Mouse (Mus musculus): ENCODE measurements around the gene 1700029H14Rik. TPM values are rescaled to one million over a fixed set of nuclear protein-coding genes. Genes with fewer than 3 reads are reported as not detected.

1700029H14Rik gene
- polyA plus RNA-seq, 1 experiment from 2014 or later = not detected

GRCm38 (mm10) chr8:13516728-13517127, 45.5 kb downstream of the 1700029H14Rik start:
- no peaks in the 10 kb centered on the region for H3K27me3 ChIP-seq
- no peaks in the 10 kb centered on the region for H3K36me3 ChIP-seq
- H3K27ac ChIP-seq (replicated peaks) = no peak overlapping the region
- H3K4me1 ChIP-seq (replicated peaks) = no peaks in the 10 kb centered on the region
- H3K4me3 ChIP-seq = no peak overlapping the region
- H3K9me3 ChIP-seq = no peaks in the 10 kb centered on the region
- no peak for ATAC-seq (ENCODE audit: low FRiP score, low read depth)
- H3K4me2 ChIP-seq = no peak overlapping the region
- 84% methylated on average over 5 of the region's 5 CpGs for whole genome bisulfite sequencing
- H3K9ac ChIP-seq = no peak overlapping the region

- WGBS = 59% methylated on average over 7 of the region's 7 CpGs
- Histone ChIP-seq H3K4me3 (no peak overlapping the region), H3K27me3 (no peaks in the 10 kb centered on the region), H3K27ac (replicated peaks) (no peak overlapping the region), H3K4me2 (no peak overlapping the region), H3K9ac (no peak overlapping the region), H3K36me3 (no peaks in the 10 kb centered on the region), H3K9me3 (no peaks in the 10 kb centered on the region), H3K4me1 (replicated peaks) (no peaks in the 10 kb centered on the region)
- no peak for ATAC-seq (ENCODE audit: low FRiP score, low read depth)
Observed at GRCm38 (mm10) chr8:13516011-13516442, 46.2 kb downstream of the 1700029H14Rik start.

- Histone ChIP-seq H3K4me1 (replicated peaks) (no peaks in the 10 kb centered on the region), H3K27me3 (no peaks in the 10 kb centered on the region), H3K36me3 (no peaks in the 10 kb centered on the region), H3K9me3 (no peaks in the 10 kb centered on the region), H3K4me3 (no peak overlapping the region), H3K4me2 (no peak overlapping the region), H3K9ac (no peak overlapping the region), H3K27ac (replicated peaks) (no peak overlapping the region)
- ATAC-seq (ENCODE audit: low FRiP score, low read depth) = no peak
- WGBS = 90% methylated on average over 5 of the region's 5 CpGs
Observed at GRCm38 (mm10) chr8:13513556-13514370, 48.5 kb downstream of the 1700029H14Rik start.

GRCm38 (mm10) chr8:13512677-13513076, 49.6 kb downstream of the 1700029H14Rik start:
- H3K4me2 ChIP-seq = no peak overlapping the region
- H3K27ac ChIP-seq (replicated peaks) = no peak overlapping the region
- whole genome bisulfite sequencing = 71% methylated on average over 6 of the region's 6 CpGs
- no peak for ATAC-seq (ENCODE audit: low FRiP score, low read depth)
- no peaks in the 10 kb centered on the region for H3K27me3 ChIP-seq
- H3K9ac ChIP-seq = no peak overlapping the region
- H3K4me3 ChIP-seq = no peak overlapping the region
- H3K36me3 ChIP-seq = no peaks in the 10 kb centered on the region
- H3K9me3 ChIP-seq = no peaks in the 10 kb centered on the region
- no peaks in the 10 kb centered on the region for H3K4me1 ChIP-seq (replicated peaks)

- Histone ChIP-seq H3K36me3 (no peaks in the 10 kb centered on the region), H3K4me1 (replicated peaks) (no peaks in the 10 kb centered on the region), H3K9me3 (no peaks in the 10 kb centered on the region), H3K27ac (replicated peaks) (no peak overlapping the region), H3K4me2 (no peak overlapping the region), H3K4me3 (no peak overlapping the region), H3K27me3 (no peaks in the 10 kb centered on the region), H3K9ac (no peak overlapping the region)
- no peak for ATAC-seq (ENCODE audit: low FRiP score, low read depth)
- WGBS = 66% methylated on average over 5 of the region's 5 CpGs
Observed at GRCm38 (mm10) chr8:13512016-13512415, 50.2 kb downstream of the 1700029H14Rik start.

- H3K9ac ChIP-seq = no peak overlapping the region
- H3K27ac ChIP-seq (replicated peaks) = no peak overlapping the region
- H3K27me3 ChIP-seq = no peaks in the 10 kb centered on the region
- no peak overlapping the region for H3K4me2 ChIP-seq
- H3K4me3 ChIP-seq = no peak overlapping the region
- no peak for ATAC-seq (ENCODE audit: low FRiP score, low read depth)
- no peaks in the 10 kb centered on the region for H3K9me3 ChIP-seq
- H3K36me3 ChIP-seq = no peaks in the 10 kb centered on the region
- WGBS = 78% methylated on average over 3 of the region's 3 CpGs
- no peaks in the 10 kb centered on the region for H3K4me1 ChIP-seq (replicated peaks)
Observed at GRCm38 (mm10) chr8:13507284-13507937, 54.9 kb downstream of the 1700029H14Rik start.

GRCm38 (mm10) chr8:13506849-13507248, 55.4 kb downstream of the 1700029H14Rik start:
- Histone ChIP-seq H3K4me2 (no peak overlapping the region), H3K4me1 (replicated peaks) (no peaks in the 10 kb centered on the region), H3K27me3 (no peaks in the 10 kb centered on the region), H3K9me3 (no peaks in the 10 kb centered on the region), H3K27ac (replicated peaks) (no peak overlapping the region), H3K9ac (no peak overlapping the region), H3K36me3 (no peaks in the 10 kb centered on the region), H3K4me3 (no peak overlapping the region)
- no peak for ATAC-seq (ENCODE audit: low FRiP score, low read depth)
- WGBS = 43% methylated on average over 4 of the region's 4 CpGs

GRCm38 (mm10) chr8:13504894-13505674, 57.2 kb downstream of the 1700029H14Rik start:
- ATAC-seq (ENCODE audit: low FRiP score, low read depth) = no peak
- H3K4me1 ChIP-seq (replicated peaks) = no peaks in the 10 kb centered on the region
- H3K9me3 ChIP-seq = no peaks in the 10 kb centered on the region
- no peaks in the 10 kb centered on the region for H3K36me3 ChIP-seq
- no peaks in the 10 kb centered on the region for H3K27me3 ChIP-seq
- no peak overlapping the region for H3K9ac ChIP-seq
- no peak overlapping the region for H3K27ac ChIP-seq (replicated peaks)
- H3K4me3 ChIP-seq = no peak overlapping the region
- H3K4me2 ChIP-seq = no peak overlapping the region

GRCm38 (mm10) chr8:13503936-13504606, 58.2 kb downstream of the 1700029H14Rik start:
- ATAC-seq (ENCODE audit: low FRiP score, low read depth) = no peak

GRCm38 (mm10) chr8:13501221-13501620, 61.0 kb downstream of the 1700029H14Rik start:
- 78% methylated on average over 3 of the region's 3 CpGs for WGBS
- H3K9me3 ChIP-seq = no peaks in the 10 kb centered on the region

More at GRCm38 (mm10) chr8:13503936-13504606, 58.2 kb downstream of the 1700029H14Rik start:
- H3K9me3 ChIP-seq = no peaks in the 10 kb centered on the region
- no peaks in the 10 kb centered on the region for H3K36me3 ChIP-seq
- no peaks in the 10 kb centered on the region for H3K4me1 ChIP-seq (replicated peaks)
- H3K4me2 ChIP-seq = no peak overlapping the region
- WGBS = 90% methylated on average over 8 of the region's 8 CpGs
- H3K27ac ChIP-seq (replicated peaks) = no peak overlapping the region
- no peak overlapping the region for H3K9ac ChIP-seq
- no peak overlapping the region for H3K4me3 ChIP-seq
- H3K27me3 ChIP-seq = no peaks in the 10 kb centered on the region

More at GRCm38 (mm10) chr8:13501221-13501620, 61.0 kb downstream of the 1700029H14Rik start:
- Histone ChIP-seq H3K27ac (replicated peaks) (no peak overlapping the region), H3K9ac (no peak overlapping the region), H3K4me1 (replicated peaks) (no peaks in the 10 kb centered on the region), H3K4me2 (no peak overlapping the region), H3K27me3 (no peaks in the 10 kb centered on the region), H3K36me3 (no peaks in the 10 kb centered on the region), H3K4me3 (no peak overlapping the region)
- ATAC-seq (ENCODE audit: low FRiP score, low read depth) = no peak
